Mouse (Mus musculus): ENCODE measurements around the gene Olfr444. TPM values are rescaled to one million over a fixed set of nuclear protein-coding genes. Genes with fewer than 3 reads are reported as not detected.
A peak's percentile ranks its signal among the peaks of the same experiment; 100 is the strongest.

Olfr444 gene
- not detected in 2 replicates for polyA plus RNA-seq (2014; fragmentation: Nextera tagmentation; extraction: Ambion mirVana)

- Histone ChIP-seq H3K4me3 (ENCODE audit: low read depth, low read length) (no peak within 1 kb of the TSS), H3K27me3 (ENCODE audit: control insufficient read depth, insufficient read depth, low read length) (no peaks in the 10 kb centered on the region), H3K9ac (ENCODE audit: low read depth, low read length) (no peak within 1 kb of the TSS), H3K36me3 (ENCODE audit: control insufficient read depth, insufficient read depth, low read length) (no peaks in the 10 kb centered on the region), H3K4me1 (replicated peaks; ENCODE audit: control insufficient read depth, insufficient read depth, low read length) (no peaks in the 10 kb centered on the region), H3K4me2 (replicated peaks; ENCODE audit: low read depth, low read length) (no peak within 1 kb of the TSS), H3K9me3 (ENCODE audit: control insufficient read depth, low read length) (no peaks in the 10 kb centered on the region), H3K27ac (ENCODE audit: low read depth, low read length) (no peak within 1 kb of the TSS)
- no peak for DNase-seq (ENCODE audit: low spot score)
- ATAC-seq (ENCODE audit: low FRiP score), result no peak
- WGBS, result 74% methylated on average over 1 of the region's 1 CpGs
Observed at GRCm38 (mm10) chr6:42948767-42949166, at the start of gene Olfr444. Olfr444 (plus strand) TSS chr6:42949067.

- ATAC-seq (ENCODE audit: low FRiP score), result no peak
- 31% methylated on average over 1 of the region's 1 CpGs for WGBS
- H3K4me2 ChIP-seq (replicated peaks; ENCODE audit: low read depth, low read length), result no peak overlapping the region
Observed at GRCm38 (mm10) chr6:42900345-42900744, 48.5 kb upstream of the Olfr444 start.

DNA sequence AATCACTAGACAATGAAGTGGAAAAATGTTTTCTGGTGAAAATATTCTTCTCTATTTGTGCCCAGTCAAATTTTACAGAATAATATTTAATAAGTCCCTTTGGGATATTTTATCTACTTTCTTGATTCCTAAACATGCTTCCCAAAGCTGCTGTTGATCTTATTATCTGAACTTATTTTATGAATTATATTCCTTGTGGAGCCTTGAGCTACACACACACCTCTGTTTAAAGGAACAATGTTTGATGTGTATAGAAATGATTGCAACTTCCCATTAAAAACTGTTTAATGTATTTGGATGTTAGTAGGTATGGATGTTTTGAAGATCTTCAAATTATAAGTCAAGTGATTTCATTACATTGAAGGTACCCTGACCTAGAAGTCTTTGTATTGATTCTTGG is 40.3 kb upstream of the Olfr444 start, which contains the start of gene Olfr447:
Olfr447 (plus strand) TSS at position 301 of the 400 bp plus-strand sequence.
- Histone ChIP-seq H3K27me3 (ENCODE audit: control insufficient read depth, insufficient read depth, low read length) (no peaks in the 10 kb centered on the region), H3K9me3 (ENCODE audit: control insufficient read depth, low read length) (no peaks in the 10 kb centered on the region), H3K4me1 (replicated peaks; ENCODE audit: control insufficient read depth, insufficient read depth, low read length) (no peaks in the 10 kb centered on the region), H3K36me3 (ENCODE audit: control insufficient read depth, insufficient read depth, low read length) (no peaks in the 10 kb centered on the region), H3K9ac (ENCODE audit: low read depth, low read length) (no peak within 1 kb of the TSS), H3K27ac (ENCODE audit: low read depth, low read length) (no peak within 1 kb of the TSS), H3K4me3 (ENCODE audit: low read depth, low read length) (no peak within 1 kb of the TSS), H3K4me2 (replicated peaks; ENCODE audit: low read depth, low read length) (no peak within 1 kb of the TSS)
- DNase-seq (ENCODE audit: low spot score), result no peak
- ATAC-seq (ENCODE audit: low FRiP score), result no peak

More at GRCm38 (mm10) chr6:42900345-42900744, 48.5 kb upstream of the Olfr444 start:
- Histone ChIP-seq H3K27ac (ENCODE audit: low read depth, low read length) (no peak overlapping the region), H3K36me3 (ENCODE audit: control insufficient read depth, insufficient read depth, low read length) (no peaks in the 10 kb centered on the region), H3K9ac (ENCODE audit: low read depth, low read length) (no peak overlapping the region), H3K27me3 (ENCODE audit: control insufficient read depth, insufficient read depth, low read length) (no peaks in the 10 kb centered on the region), H3K9me3 (ENCODE audit: control insufficient read depth, low read length) (no peaks in the 10 kb centered on the region), H3K4me1 (replicated peaks; ENCODE audit: control insufficient read depth, insufficient read depth, low read length) (no peaks in the 10 kb centered on the region), H3K4me3 (ENCODE audit: low read depth, low read length) (no peak overlapping the region)
- DNase-seq (ENCODE audit: low spot score), result no peak

DNA sequence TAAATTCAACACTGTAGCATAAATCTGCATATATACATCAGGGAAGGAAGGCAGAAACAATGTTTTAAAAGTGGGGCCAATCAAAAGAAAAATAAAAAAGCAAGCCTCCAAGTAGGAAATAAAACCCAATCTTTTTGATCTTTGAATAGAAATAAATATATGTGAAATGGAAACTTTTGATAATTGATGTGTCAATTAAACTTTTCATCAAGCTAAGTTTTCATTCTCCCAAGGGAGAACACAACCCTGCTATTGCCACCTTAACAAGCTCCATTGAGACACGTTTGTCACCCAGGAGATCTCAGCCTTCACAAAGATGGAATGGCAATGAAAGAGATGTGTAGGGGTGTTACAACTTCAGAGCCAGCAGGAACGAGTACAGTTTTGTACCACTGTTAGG is 27.8 kb upstream of the Olfr444 start, which contains the start of gene Olfr446:
Olfr446 (plus strand) TSS at position 301 of the 400 bp plus-strand sequence.
- no peaks in the 10 kb centered on the region for H3K9me3 ChIP-seq (ENCODE audit: control insufficient read depth, low read length)
- no peak within 1 kb of the TSS for H3K4me3 ChIP-seq (ENCODE audit: low read depth, low read length)
- H3K9ac ChIP-seq (ENCODE audit: low read depth, low read length), result no peak within 1 kb of the TSS
- DNase-seq (ENCODE audit: low spot score) (no peak), ATAC-seq (ENCODE audit: low FRiP score) (no peak)
- 70% methylated on average over 2 of the region's 2 CpGs for WGBS
- H3K36me3 ChIP-seq (ENCODE audit: control insufficient read depth, insufficient read depth, low read length), result no peaks in the 10 kb centered on the region
- no peak within 1 kb of the TSS for H3K27ac ChIP-seq (ENCODE audit: low read depth, low read length)
- H3K4me1 ChIP-seq (replicated peaks; ENCODE audit: control insufficient read depth, insufficient read depth, low read length), result no peaks in the 10 kb centered on the region
- no peaks in the 10 kb centered on the region for H3K27me3 ChIP-seq (ENCODE audit: control insufficient read depth, insufficient read depth, low read length)
- H3K4me2 ChIP-seq (replicated peaks; ENCODE audit: low read depth, low read length), result no peak within 1 kb of the TSS

DNA sequence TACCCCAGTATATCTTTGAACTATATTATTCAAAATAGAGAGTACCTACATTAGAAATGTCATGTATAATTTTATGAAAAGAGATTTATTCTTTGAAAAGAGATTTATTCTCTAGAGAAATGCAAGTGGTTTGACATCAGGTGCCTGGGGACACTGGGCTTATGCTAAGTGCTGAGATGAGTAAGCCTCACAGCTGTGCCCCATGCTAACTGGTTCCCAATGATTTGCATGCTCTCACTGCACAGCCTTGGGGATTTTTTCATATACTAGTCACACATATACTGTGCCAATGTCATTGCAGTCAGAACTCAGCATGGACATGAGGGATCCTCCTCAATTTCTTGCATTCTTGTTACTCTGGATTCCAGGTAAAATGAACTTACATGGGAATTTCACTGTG is 31.5 kb downstream of the Olfr444 start:
- no peak overlapping the region for H3K4me3 ChIP-seq (ENCODE audit: low read depth, low read length)
- H3K36me3 ChIP-seq (ENCODE audit: control insufficient read depth, insufficient read depth, low read length), result no peaks in the 10 kb centered on the region
- H3K27ac ChIP-seq (ENCODE audit: low read depth, low read length), result no peak overlapping the region
- no peak overlapping the region for H3K4me2 ChIP-seq (replicated peaks; ENCODE audit: low read depth, low read length)
- no peaks in the 10 kb centered on the region for H3K4me1 ChIP-seq (replicated peaks; ENCODE audit: control insufficient read depth, insufficient read depth, low read length)
- DNase-seq (ENCODE audit: low spot score) (peak; percentile 1), ATAC-seq (ENCODE audit: low FRiP score) (peak; percentile 72)
- no peaks in the 10 kb centered on the region for H3K9me3 ChIP-seq (ENCODE audit: control insufficient read depth, low read length)
- no peak overlapping the region for H3K9ac ChIP-seq (ENCODE audit: low read depth, low read length)
- no peaks in the 10 kb centered on the region for H3K27me3 ChIP-seq (ENCODE audit: control insufficient read depth, insufficient read depth, low read length)

Other genes starting within 250 kb of the Olfr444 start
- 161 and 162 TPM in 2 replicates for gene Tcaf1, start 239.0 kb upstream of the Olfr444 start, polyA plus RNA-seq (2014; fragmentation: Nextera tagmentation; extraction: Ambion mirVana)
- gene Olfr453, start 209.7 kb upstream of the Olfr444 start, polyA plus RNA-seq (2014; fragmentation: Nextera tagmentation; extraction: Ambion mirVana), result not detected in 2 replicates
- not detected in 2 replicates for gene Olfr38, start 192.7 kb upstream of the Olfr444 start, polyA plus RNA-seq (2014; fragmentation: Nextera tagmentation; extraction: Ambion mirVana)
- gene Olfr452, start 164.0 kb upstream of the Olfr444 start, polyA plus RNA-seq (2014; fragmentation: Nextera tagmentation; extraction: Ambion mirVana), result not detected in 2 replicates
- not detected in 2 replicates for gene Olfr450, start 137.1 kb upstream of the Olfr444 start, polyA plus RNA-seq (2014; fragmentation: Nextera tagmentation; extraction: Ambion mirVana)
- gene Olfr449, start 114.7 kb upstream of the Olfr444 start, polyA plus RNA-seq (2014; fragmentation: Nextera tagmentation; extraction: Ambion mirVana), result not detected in 2 replicates
- gene Olfr448, start 58.6 kb upstream of the Olfr444 start, polyA plus RNA-seq (2014; fragmentation: Nextera tagmentation; extraction: Ambion mirVana), result not detected in 2 replicates
- not detected in 2 replicates for gene Olfr447, start 40.2 kb upstream of the Olfr444 start, polyA plus RNA-seq (2014; fragmentation: Nextera tagmentation; extraction: Ambion mirVana)
- not detected in 2 replicates for gene Olfr446, start 27.7 kb upstream of the Olfr444 start, polyA plus RNA-seq (2014; fragmentation: Nextera tagmentation; extraction: Ambion mirVana)
- not detected in 2 replicates for gene Olfr441, start 157.3 kb downstream of the Olfr444 start, polyA plus RNA-seq (2014; fragmentation: Nextera tagmentation; extraction: Ambion mirVana)
- not detected in 2 replicates for gene Olfr237-ps1, start 197.5 kb downstream of the Olfr444 start, polyA plus RNA-seq (2014; fragmentation: Nextera tagmentation; extraction: Ambion mirVana)
- not detected in 2 replicates for gene Olfr437, start 214.2 kb downstream of the Olfr444 start, polyA plus RNA-seq (2014; fragmentation: Nextera tagmentation; extraction: Ambion mirVana)
- gene Olfr13, start 223.1 kb downstream of the Olfr444 start, polyA plus RNA-seq (2014; fragmentation: Nextera tagmentation; extraction: Ambion mirVana), result not detected in 2 replicates
- gene Olfr435, start 248.1 kb downstream of the Olfr444 start, polyA plus RNA-seq (2014; fragmentation: Nextera tagmentation; extraction: Ambion mirVana), result not detected in 2 replicates

Data from hindbrain, embryonic 11.5 days (tissue).